Mouse (Mus musculus) spleen, postnatal 14 days (tissue): ENCODE measurements around the gene Fam241a.

Experiments
- DNase-seq, 2 experiments: peaks; one replicate each; pipeline ENCODE4 v3.0.0; 2021 to 2022; ENCODE audit warnings: low spot score in 2 of 2

Gene Fam241a

DNA sequence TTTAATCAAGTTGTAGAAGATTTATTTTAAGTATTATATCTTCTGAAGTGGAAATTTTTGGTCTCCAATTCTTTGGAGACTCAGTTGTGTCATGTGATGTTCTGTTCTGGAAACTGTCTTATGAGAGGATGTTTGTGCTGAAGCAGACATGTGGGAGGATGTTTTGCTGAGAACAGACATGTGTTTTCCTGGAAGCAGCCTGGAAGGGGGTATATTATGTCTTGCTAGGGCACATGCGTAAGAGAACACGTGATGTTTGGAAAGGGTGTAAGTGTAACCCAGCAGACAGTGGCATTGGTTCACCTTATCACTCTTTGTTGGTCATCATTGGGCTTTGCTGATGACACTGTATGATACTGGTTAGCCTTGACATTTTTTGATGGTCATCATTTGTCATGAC is 20.6 kb downstream of the Fam241a start:
- no peak for DNase-seq

DNA sequence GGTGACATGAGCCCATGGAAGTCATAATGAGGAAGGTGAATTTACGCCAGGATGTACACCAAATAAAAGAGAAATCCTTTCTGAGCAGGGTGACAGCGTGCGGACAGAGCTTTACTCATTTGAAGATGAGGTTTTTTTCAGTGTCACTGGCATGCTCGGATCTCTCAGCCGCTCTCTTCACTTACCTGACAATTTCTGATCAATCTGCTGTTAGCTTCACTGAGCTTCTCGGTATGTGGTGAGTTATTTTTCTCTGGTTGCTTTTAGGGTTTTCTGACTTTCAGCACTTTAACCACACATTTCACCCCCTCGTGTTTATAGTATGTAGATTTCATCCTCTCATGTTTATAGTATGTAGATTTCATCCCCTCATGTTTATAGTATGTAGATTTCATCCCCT is 21.1 kb downstream of the Fam241a start:
- no peak for DNase-seq

DNA sequence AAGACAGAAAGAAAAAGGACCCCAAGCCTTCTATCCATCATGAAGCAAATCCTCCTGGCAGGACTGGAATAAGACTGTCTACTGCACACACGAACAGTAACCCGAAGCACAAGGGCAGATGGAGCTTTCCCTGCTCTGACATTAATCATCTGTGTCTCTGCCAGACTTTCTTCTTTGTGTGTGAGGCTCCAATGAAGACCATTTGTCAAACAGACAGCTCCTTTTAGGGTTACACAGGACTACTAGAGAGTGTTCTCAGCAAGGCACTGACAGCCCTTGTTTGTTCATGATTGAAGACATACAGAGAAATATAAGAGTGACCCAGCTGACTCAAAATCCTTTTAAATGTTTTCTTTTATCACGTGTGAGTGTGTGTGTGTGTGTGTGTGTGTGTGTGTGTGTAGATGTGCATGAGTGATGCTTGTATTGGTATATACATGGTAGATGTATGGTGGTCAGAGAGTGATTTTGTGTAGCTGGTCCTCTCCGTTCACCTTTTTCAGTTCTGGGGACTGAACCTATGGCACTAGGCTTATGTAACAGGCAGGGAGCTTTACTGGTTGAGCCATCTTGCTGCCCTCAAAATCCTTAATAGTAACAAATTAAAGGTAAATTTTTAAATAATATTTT is 21.8 kb downstream of the Fam241a start:
- no peak for DNase-seq

DNA sequence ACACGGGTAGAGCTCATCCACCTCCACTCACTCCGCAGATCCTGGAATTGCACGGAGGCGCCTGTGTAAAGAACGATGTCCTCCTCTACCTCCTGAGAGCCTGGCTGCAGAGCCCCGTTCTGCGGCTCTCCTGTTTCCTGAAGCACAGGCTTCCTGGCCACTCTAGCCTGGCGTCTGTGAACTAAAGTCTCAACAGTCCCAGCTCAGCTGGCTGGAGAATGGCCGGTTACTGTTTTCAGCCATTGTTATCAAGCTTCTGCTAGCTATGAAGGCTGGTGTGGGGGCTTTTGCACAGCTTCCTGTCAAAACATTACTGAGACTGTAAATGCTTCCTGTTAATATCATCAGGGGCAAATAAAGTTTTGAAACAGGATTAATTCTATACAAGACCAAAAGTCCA is 24.5 kb downstream of the Fam241a start:
- DNase-seq, result no peak

DNA sequence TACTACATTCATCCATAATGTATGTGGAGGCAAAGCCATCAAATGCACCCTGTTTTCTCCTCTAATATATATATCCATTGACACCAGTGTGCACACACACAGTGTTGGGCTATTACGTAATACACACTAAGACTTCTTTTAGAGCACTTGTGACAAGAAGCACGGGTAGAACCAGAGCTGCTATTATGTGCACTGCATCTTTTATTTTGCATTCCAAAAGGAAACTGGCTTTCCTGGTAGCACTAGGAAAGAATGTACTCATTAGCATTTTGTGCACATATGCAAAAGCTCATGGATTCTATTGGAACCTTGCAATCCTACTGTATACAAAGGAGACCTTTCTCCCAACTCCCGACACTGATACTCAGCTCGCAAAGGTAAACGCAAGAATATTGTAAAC is 27.2 kb downstream of the Fam241a start:
- no peak for DNase-seq

DNA sequence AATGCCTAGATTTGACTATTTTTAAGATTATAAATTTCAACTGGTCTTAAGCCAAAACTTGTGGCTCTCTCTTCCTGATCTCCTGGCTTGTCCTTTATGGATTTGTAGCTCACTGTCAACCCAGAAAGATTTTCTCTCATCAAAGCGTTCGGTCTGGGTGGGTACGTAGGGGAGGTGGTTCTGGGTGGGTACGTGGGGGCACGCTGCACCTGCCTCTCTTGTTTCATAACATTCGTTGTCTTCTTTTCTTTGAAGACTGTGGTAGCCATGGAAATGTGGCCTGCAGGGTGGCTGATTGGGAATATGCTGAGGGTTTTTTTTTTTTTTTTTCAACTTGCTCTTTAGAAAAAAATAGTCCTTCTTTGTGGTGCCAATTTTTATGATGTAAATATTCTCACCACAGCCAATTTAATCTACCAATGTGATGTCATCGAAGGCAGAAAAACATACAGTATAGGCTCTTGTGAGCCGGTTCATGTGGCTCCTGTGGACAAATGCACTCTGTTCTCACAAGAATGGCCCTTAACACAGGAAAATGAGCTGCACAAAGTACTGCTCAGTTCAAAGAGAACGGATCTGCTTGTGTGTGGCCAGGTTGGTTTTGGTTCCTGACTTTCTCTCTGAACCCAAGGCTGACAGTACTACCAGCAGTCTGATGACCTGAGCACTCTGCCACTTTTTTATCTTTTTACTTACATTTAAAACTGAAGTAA is 27.9 kb downstream of the Fam241a start:
- no peak for DNase-seq

DNA sequence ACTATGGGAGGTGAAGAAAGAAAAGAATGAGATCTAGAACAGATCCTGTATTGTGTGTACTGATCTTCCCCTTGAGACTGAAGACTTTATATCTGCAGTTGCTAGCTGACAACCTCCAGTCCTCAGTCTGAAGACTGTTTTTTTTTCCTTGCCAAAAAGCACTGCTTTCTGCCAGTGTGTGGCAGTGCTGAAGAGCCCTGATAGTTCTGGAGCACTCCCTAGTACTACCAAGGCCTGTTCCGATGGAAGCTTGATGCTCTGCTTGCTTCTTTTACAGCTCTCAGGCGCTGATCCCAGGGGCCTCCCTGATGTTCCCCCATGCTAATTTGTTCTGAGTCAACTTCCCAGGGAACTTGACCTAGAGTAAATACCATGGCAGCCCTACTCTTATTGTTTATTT is 31.9 kb downstream of the Fam241a start:
- DNase-seq, result no peak

DNA sequence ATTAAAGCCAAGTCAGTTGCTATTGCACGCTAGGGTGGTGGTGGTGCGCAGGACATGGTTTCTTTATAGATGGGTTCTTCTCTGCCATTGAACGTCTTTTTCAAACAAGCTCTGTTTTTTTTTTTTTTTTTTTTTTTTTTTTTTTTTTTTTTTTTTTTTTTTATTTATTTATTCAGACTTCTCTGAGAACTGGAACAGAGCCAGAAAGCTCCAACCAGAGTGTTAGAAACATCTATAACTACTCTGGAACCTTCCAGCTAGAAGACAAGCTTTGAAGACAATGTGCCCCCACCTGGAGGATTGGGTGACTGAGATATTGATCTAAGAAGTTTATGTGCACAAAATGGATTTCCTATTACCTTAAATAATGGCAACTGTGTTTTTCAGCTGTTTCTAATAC is 32.6 kb downstream of the Fam241a start:
- DNase-seq, result no peak

DNA sequence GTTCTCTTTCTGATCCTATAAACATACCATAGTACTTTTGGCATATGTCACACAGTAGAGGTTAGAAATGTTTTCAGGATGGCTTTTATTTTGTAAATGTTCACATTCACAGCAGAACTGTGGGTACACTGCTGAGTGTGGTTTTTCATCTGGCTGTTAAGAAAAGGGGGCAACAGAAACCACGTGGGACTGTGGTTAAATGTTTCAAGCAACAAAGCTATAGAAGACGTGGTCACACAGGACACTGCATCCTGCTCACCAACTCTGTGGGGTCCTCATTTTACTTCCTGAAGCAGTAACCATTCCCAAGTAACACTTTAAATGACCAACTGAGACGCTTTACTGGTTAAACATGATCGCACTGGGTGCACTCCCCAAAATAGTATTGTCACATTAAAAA is 33.6 kb downstream of the Fam241a start:
- DNase-seq, result no peak

DNA sequence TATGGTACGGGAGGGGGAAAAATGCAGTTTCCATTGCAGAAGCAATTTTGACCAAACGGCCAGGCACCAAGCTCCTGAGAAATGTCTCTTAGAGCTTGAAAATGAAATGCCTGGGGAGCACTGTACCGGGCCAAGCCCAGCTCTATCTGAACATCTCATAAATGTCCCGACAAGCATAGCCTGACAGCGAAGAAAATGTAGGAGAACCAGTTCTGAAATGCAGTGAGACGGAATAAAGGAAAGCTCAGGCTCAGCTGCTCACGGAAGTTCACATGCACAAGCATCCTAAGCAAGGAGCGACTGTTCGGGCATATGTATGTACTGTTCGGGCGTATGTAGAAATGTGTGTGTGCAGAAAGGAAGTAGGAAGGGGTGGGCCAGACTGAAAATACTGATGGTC is 34.8 kb downstream of the Fam241a start:
- no peak for DNase-seq

DNA sequence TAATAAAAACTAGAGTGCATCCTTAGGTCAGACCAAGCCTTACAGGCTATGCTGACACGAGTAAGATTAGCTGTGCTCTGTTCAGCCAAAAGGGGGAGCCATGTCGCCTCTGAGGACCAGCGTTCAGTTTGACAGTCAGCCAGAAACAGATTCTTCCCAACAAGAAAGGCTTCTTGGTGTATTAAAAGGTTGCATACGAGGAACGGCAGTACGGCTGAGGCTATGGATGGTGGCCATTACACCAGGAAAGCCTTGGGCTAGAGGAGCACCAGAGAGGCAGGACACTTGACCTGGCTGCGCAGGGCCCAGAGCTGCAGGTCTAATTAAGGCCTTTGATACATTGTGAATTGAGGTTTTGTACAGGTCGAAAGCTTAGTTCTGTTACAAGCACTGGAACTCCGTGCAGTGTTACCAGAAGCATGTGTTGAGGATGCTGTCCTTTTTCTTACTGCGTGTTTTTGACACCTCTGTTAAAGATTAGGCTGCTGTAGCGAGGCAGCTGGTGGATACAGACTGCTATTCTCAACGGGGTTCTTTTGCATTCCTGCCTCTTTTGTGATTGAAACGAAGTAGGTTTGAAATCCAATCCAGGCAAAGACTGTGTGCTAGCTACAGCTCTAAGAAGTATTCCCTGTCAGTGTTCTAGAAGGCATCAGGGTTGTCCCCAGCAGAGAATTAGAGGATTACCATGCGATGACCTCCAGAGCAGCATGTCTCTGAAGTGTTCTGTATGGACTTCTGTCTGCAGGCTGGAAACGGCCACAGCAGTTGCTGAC is 42.5 kb downstream of the Fam241a start:
- DNase-seq, result peak; percentile 51 to 67

DNA sequence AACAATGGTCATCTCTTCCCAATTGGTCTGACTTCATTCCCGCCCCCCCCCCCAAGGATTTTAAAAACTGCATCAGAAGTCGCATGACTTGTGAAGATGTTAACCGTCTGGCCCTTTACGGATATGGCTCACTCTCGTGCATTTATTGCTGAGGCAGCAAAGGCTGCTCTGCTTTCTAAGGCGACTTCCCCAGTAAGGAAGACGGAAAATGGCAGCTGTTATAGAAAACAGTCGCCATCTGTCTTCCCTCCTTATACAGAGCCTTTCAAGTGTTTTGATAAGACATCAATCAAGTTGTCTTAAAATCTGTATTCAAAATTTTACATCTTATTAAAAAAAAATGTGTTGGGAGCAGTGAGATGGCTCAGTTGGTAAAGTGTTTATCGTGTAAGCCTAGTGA is 43.4 kb downstream of the Fam241a start:
- DNase-seq, result no peak

DNA sequence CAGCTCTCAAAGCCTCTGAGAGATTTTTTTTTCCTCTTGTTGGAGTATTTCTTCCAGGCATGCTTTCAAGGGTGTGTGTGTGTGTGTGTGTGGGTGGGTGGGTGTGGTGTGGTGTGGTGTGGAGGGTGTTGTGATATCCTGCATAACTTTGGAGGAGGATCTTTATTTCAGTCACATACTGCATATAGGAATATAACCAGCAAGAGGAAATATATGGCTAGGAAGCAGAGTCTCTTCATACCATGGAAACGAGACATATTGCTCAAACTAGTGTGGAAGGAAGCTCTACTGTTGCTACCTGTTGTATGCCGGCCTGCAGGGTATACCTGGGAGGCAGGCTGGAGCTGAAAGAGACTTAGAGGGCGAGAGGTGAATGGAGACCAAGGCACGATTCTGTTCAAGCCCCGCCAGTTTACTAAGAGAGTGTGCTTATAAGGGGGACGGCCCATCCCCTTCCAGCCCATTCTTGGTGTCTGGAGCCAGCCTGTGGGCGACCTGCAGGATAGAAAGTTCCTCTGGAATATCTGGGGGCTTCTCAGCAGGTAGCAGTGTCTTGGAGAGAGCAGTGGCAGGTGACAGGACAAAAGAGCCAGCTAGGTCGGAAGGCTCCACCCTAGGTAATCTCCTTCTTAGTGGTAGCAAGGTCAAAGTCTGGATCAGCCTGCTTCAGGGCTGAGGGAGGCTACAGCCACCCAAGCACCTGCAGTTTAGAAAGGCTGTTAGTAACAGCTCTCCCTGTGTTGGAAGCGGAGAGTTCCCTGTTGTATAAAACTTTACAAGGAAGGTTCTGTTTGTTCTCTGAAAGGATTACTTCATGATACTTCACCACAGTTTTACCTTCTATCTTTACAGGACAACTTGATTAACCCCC is 45.1 kb downstream of the Fam241a start:
- no peak for DNase-seq

DNA sequence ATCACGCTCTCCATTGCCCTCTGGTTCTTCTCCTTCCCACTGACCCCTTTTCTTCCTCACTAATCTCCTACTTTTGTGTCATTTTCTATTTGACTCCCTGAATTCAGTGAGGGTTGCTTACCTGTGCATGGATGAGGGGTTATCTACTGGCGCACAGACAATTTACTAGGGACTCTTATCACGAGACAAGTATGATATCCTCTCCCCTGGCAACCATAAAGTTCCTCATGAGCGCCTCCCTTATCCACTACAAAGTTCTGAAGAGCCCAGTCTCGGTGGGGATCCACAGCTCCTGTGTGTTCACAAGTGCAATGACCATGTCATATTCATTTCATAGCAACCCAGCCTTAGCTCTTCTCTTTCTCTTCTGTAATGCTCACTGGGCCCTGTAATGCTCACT is 46.2 kb downstream of the Fam241a start:
- DNase-seq, result no peak

DNA sequence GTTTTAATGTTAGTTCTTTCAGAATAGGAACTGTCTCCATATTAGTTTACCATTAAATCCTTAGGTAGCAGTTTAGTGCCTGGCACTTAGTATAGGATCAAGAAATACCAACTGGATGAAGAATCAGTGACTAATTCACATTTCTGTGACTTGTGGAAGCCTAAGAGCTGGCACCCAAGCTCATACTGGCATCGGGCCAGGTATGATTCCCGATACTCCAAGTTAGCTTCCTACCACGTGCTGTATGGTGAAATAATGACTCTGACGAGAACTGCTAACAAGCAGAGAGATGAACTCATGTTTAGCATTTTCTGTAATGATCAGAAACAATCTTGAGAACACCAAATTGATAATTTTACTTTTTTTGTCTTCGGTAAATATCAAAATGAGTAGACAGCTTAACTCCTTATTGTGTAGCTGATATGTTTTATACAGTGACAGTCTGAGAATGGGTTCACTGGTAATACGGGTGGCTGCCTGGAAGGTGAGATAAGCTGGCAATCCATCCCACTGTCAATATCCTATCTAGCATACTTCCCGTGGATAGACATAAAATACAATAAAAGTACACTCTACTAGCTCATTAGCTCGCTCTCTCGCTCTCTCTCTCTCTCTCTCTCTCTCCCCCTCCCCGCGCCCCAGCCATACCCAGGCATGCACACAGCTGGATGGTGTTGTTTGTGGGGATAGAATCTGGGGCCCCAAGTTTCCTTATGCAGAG is 47.9 kb downstream of the Fam241a start:
- no peak for DNase-seq

DNA sequence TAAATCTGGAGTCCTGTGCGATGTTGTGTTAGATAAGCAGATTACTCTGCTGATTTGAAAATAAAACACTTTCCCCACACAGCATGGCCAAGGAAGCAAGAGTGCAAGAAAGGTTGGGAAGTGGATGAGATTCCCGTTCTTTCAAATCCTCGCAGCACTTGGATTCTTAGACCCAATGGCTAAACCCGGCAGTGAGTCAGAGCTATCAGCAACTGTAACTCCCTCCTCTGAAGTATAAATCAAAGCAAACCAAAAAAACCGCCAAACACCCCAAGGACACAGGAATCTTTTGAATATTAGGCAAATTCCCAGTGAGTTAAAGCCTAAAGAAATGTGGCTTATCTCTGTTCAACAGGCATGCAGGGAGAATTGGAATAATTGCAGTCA is 52.2 kb downstream of the Fam241a start:
- no peak for DNase-seq

DNA sequence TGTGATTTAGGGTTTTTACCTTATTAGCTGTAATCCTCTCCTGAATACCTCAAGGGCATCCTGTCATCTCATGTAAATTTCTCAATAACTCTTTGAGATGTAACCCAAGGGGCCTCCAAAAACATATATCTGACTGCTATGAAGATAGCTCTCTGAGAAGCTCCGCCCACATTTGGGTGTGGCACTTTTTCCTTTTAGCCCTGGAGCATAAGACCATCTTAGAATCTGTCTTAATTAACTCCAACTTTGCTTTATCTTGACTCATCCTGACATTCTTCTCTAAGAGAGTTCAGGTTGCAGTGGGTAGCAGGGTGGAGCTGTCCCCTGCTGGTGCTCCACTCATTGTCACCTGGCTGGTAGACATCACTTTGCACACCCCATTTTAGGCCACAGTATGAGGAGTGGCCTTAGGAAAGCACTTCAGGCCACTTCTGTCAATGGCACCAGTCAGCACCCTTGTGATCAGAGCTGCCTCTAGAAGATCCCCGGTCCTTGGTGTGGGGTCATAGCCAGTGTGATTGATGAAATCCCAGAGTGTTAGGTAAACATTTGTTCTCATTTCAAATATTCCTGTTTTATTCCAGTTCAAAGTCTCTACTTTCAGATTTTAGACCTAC is 52.7 kb downstream of the Fam241a start:
- no peak for DNase-seq

DNA sequence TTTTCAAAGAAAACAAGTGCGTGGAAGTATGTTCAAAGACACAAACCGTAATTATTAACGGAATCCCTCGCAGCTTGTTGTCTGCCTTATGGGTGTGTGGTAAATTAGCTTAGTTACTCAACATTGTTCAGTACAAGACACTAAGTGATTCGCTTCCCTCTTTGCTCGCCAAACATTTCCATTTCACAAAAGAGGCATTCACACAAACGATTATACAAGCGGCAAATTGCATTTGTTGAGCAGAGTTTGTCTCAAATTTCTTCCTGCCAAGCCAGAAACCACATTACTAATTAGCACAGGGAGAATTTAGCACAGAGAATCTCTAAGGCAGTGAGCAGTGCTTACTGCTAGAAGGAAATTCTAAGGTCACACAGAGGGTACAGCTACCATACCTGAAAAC is 54.2 kb downstream of the Fam241a start:
- DNase-seq, result no peak

DNA sequence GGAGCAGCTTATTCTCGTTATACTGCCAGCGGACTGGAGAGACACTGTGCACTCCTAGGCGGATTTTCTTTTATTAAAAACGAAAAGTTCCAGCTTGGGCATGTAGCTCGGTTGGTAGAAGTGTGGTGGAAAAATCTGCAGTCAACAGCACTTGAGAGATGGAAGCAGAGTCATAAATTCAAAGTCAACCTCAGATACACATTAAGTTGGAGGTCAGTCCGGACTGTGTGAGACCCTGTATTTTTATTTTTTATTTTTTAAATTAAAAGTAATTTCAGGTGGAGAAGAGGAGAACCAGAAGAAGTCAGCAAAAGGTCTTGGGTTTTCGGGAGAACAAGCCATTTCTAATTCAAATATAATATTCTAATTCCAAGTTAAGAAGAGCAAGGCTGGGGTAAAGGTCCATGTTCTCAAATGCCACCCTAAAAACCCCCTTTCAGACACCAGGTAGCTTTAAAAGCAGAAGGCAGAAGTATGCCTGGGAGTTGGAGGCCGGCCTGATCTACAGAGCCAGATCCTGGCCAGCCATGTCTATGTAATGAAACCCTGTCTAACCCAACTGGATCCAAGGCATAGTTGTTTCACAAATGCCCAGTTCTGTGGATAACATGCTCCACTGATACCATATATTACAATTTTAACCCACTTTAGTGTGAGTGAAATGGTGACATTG is 58.0 kb downstream of the Fam241a start:
- no peak for DNase-seq

DNA sequence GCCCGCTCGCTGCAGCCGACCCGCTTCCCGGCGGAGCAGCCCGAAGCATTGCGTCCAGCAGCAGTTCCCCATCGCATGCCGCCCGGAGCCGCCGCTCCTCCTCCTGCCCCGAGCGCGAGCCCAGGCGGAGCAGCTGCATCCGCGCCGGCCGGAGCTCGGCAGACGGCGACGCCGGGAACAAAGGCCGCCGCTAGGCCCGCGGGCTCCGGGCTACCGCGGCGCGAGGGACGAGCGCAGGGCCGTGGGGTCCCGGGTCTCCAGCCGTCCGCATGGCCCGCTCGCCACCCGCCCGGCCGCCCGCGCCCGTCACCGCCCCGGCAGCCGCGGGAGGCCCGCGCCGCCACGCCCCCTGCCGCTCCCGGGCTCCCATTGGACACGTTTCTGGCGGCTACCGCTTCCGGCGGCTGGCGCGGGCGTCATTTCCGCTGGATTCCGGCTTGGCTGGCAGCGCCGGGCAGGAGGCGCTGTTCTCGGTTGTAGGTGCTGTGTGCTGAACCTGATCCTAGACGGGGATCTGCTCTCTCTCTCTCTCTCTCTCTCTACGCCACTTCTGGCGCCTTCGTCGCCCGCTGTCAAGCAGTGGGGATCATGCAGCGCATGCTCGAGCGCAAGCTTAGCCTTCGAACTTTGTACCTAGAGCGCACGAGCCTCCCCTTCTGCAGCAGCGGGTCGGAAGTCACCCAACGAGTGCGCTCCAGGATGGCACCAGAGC is 58.8 kb downstream of the Fam241a start, which contains the start of gene Ap1ar:
Gene Ap1ar, minus strand, starts transcription at position 370 of the 712 bp plus-strand sequence.
- peak; percentile 93 to 94 for DNase-seq
